Mouse (Mus musculus) heart, embryonic 11.5 days (tissue): Measurements from ENCODE around the gene Tbc1d22b. TPM values are rescaled to one million over a fixed set of nuclear protein-coding genes. Genes with fewer than 3 reads are reported as not detected.
"Not testable (repeated sequence)": the region's sequence is repeated elsewhere in the genome, so short reads cannot be mapped to it uniquely, and the experiment has no call there.

Source experiments
- ATAC-seq: fragments of 200-750 bp; cut with Nextera tagmentation; replicated peaks from 2 replicates; pipeline ENCODE4 v1.8.0; 2017; ENCODE audit warnings: moderate library complexity; ENCODE audit not compliant: insufficient number of reproducible peaks, low FRiP score, low TSS enrichment
- H3K27ac ChIP-seq: fragments of 300-500 bp; sonication (generic); 2 replicates; pipeline ENCODE4 v1.5.1; 2014; ENCODE audit warnings: mild to moderate bottlenecking, low read depth, low read length
- H3K27me3 ChIP-seq: fragments of 300-500 bp; sonication (generic); 2 replicates; pipeline ENCODE4 v1.6.1; 2014; ENCODE audit warnings: mild to moderate bottlenecking, low read length, mixed read lengths; ENCODE audit not compliant: control insufficient read depth, insufficient read depth
- H3K36me3 ChIP-seq: fragments of 300-500 bp; sonication (generic); 2 replicates; pipeline ENCODE4 v1.6.1; 2014; ENCODE audit warnings: mild to moderate bottlenecking, low read length, moderate library complexity, mixed read lengths; ENCODE audit not compliant: control insufficient read depth, insufficient read depth
- H3K4me1 ChIP-seq: fragments of 300-500 bp; sonication (generic); 2 replicates; pipeline ENCODE4 v1.6.1; 2014; ENCODE audit warnings: low read length; ENCODE audit not compliant: control insufficient read depth, insufficient read depth
- H3K4me2 ChIP-seq: fragments of 300-500 bp; sonication (generic); 2 replicates; pipeline ENCODE4 v1.6.1; 2014; ENCODE audit warnings: mild to moderate bottlenecking, moderate library complexity
- H3K4me3 ChIP-seq: fragments of 300-500 bp; sonication (generic); 2 replicates; pipeline ENCODE4 v1.5.1; 2014; ENCODE audit warnings: low read depth, low read length
- H3K9ac ChIP-seq: fragments of 300-500 bp; sonication (generic); 2 replicates; pipeline ENCODE4 v1.6.1; 2014; ENCODE audit warnings: mild to moderate bottlenecking, low read depth, low read length, moderate library complexity
- H3K9me3 ChIP-seq: fragments of 300-500 bp; sonication (generic); replicated peaks from 2 replicates; pipeline ENCODE4 v1.6.1; 2016; ENCODE audit warnings: low read length; ENCODE audit not compliant: control insufficient read depth
- WGBS: fragments of 180-500 bp; shearing (Covaris S2); extraction: QIAGEN DNeasy Blood & Tissue Kit; methylation state at CpG from one replicate; pipeline ENCODE4 v1.1.7; 2014; ENCODE audit not compliant: insufficient replicate concordance; 5-methylcytosine and 5-hydroxymethylcytosine counted together
- polyA plus RNA-seq: library from polyadenylated mRNA; unstranded; fragments of >200 nt; fragmentation: Nextera tagmentation; extraction: Ambion mirVana; gene quantifications from 2 replicates; pipeline ENCODE4 v1.2.1, GENCODE M21; 2014

Gene Tbc1d22b
- polyA plus RNA-seq, 1 experiment from 2014 or later = 10.0 TPM

DNA sequence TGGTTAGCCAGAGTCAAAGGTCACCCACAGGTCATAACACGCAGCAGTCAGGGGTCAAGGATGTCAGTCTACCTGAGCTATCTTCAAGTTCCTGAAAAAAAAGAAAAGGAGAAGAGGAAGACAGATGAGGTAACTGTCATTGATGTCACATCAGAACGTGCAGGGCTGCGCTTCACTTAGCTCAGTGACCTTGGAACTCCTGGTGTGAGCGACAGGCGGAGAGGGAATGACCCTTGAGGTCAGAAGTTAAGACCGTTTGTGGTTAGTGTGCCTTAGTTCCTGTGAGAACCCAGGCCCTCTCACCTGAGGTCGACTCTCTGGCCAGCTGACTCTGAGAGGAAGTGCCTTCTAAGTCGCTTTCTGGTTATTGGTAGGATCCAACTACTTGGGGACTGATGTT lies 38.9 kb upstream of the Tbc1d22b start:
- 0 out of 2 replicates have a peak overlapping the region, but pooled peaks have one; percentile 22 for H3K27ac ChIP-seq
- H3K4me1 ChIP-seq = no peaks in the 10 kb centered on the region; the same call in 1 of the 2 replicates
- ATAC-seq = no peak
- H3K4me2 ChIP-seq = no peak overlapping the region
- H3K36me3 ChIP-seq = no peaks in the 10 kb centered on the region
- no peak overlapping the region for H3K9ac ChIP-seq
- no peaks in the 10 kb centered on the region for H3K27me3 ChIP-seq
- H3K9me3 ChIP-seq = no peaks in the 10 kb centered on the region
- no peak overlapping the region for H3K4me3 ChIP-seq
- WGBS = 59% methylated on average over 8 of the region's 8 CpGs

DNA sequence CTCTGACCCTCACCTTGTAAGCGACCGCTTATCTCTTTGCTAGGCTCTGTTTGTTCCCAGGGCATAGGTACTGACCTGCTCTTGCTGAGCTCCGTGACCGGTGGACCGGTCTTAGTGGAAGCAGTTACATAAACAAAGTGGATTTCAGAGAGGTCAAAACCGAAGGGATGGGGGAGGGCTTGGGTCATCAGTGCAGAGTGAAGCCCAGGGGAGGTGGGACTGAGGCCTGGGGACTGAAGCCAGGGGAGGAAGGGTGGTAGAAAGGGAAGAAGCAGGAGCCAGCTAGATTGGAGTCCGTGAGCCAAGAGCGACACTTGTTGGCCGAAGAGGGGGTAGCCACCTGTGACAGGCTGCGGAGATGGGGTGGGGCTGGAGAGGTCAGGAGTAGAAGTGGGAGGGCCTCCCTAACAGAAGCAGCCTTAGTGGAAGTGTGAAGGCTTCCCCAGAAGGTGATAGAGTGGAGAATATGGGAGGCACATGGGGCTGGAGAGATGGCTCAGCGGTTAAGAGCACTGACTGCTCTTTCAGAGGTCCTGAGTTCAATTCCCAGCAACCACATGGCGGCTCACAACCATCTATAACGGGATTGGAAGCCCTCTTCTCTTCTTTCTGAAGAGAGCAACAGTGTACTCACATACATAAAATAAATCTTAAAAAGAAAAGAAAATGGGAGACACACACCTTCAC lies 36.4 kb upstream of the Tbc1d22b start:
- H3K9ac ChIP-seq = 0 out of 2 replicates have a peak overlapping the region, but pooled peaks have one; percentile 11
- no peaks in the 10 kb centered on the region for H3K27me3 ChIP-seq
- no peaks in the 10 kb centered on the region; the same call in 1 of the 2 replicates for H3K4me1 ChIP-seq
- H3K9me3 ChIP-seq = no peaks in the 10 kb centered on the region
- peak; percentile 73; the same call in 1 of the 2 replicates for ATAC-seq
- H3K4me2 ChIP-seq = no peak overlapping the region
- WGBS = 26% methylated on average over 13 of the region's 13 CpGs
- no peak overlapping the region for H3K27ac ChIP-seq
- no peaks in the 10 kb centered on the region for H3K36me3 ChIP-seq
- H3K4me3 ChIP-seq = no peak overlapping the region

DNA sequence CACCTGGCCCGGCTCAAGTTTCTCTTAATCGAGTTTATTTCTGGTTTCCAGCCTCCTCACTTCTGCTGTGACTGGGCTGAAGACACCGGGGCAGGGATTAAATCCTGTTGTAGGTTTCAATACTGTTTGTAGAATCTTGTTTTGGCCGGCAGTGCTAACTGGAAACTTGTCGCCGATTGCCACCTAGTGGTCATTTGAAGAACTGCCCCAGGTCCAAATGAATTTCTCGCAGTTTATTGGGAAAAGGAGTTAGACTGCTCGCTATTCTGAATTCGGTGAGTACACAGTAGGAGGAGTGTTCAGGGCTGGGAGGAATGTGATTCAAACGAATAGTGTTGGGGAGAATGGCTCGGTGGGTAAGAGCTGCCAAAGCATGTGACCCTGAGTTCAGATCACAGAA lies 35.1 kb upstream of the Tbc1d22b start:
- H3K36me3 ChIP-seq = no peaks in the 10 kb centered on the region
- H3K27ac ChIP-seq = no peak overlapping the region

DNA sequence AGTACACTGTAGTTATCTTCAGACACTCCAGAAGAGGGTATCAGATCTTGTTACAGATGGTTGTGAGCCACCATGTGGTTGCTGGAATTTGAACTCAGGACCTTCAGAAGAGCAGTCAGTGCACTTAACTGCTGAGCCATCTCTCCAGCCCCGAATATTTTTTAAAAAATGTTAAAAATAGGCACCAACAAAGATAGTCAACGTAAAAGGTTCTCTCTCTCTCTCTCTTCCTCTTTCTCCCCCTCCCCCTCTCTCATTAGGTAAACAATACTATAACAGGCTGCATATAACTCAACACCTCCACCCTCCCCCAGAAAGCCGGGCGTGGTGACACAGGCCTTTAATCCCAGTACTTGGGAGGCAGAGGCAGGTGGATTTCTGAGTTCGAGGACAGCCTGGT lies 30.9 kb upstream of the Tbc1d22b start:
- H3K27ac ChIP-seq, H3K9ac ChIP-seq, H3K9me3 ChIP-seq, H3K4me3 ChIP-seq, ATAC-seq, H3K4me2 ChIP-seq, H3K27me3 ChIP-seq, H3K4me1 ChIP-seq, H3K36me3 ChIP-seq: not testable (repeated sequence)
- WGBS = 85% methylated on average over 5 of the region's 5 CpGs

More for the DNA sequence above, 35.1 kb upstream of the Tbc1d22b start:
- no peak for ATAC-seq
- no peak overlapping the region for H3K9ac ChIP-seq
- 4% methylated on average over 11 of the region's 11 CpGs for WGBS
- H3K27me3 ChIP-seq = no peaks in the 10 kb centered on the region
- no peak overlapping the region for H3K4me2 ChIP-seq
- H3K4me1 ChIP-seq = no peaks in the 10 kb centered on the region
- no peak overlapping the region for H3K4me3 ChIP-seq
- no peaks in the 10 kb centered on the region for H3K9me3 ChIP-seq

DNA sequence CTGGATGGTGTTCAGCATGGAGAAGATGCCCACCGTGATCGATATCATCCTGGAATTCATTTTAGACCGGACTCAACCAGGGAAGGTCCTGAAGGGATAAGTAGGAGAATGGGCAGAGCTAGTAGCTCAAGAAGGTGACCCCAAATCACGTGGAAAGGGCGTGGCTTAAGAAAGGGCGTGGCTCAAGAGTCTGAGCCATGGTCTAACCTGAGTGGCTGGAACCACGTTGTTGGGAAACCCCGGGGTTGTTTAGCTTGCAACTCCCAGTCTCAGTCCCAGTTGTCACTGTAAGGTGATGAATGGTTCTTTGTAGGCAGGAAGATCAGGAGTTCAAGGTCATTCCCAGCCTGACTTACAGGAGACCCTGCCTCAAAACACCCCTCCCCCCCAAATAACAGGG lies 29.9 kb upstream of the Tbc1d22b start:
- H3K4me1 ChIP-seq = no peaks in the 10 kb centered on the region
- H3K9me3 ChIP-seq = no peaks in the 10 kb centered on the region
- ATAC-seq = 0 out of 2 replicates have a peak, but pooled peaks have one; percentile 18
- H3K9ac ChIP-seq = no peak overlapping the region
- WGBS = 66% methylated on average over 8 of the region's 8 CpGs
- H3K27ac ChIP-seq = no peak overlapping the region
- no peak overlapping the region for H3K4me3 ChIP-seq
- H3K27me3 ChIP-seq = no peaks in the 10 kb centered on the region
- no peak overlapping the region for H3K4me2 ChIP-seq
- H3K36me3 ChIP-seq = no peaks in the 10 kb centered on the region

DNA sequence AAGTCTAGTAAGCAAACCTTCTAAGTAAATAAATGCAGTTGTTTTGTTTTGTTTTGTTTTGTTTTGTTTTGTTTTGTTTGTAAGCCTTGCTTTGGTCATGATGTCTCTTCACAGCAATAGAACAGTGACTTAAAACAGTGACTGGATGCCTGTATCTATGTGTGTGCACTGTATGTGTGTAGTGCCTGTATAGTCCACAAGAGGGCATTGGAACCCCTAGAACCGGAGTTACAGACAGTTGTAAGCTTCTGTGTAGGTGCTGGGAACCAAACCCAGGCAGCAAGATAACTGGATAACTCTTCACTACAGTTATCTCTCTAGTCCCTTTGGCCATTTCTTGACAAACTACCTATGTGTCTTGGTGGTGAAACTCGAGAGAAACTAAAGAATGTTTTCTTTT lies 24.0 kb upstream of the Tbc1d22b start:
- Histone ChIP-seq H3K27me3 (no peaks in the 10 kb centered on the region), H3K9ac (no peak overlapping the region), H3K9me3 (no peaks in the 10 kb centered on the region), H3K27ac (no peak overlapping the region), H3K4me3 (no peak overlapping the region), H3K4me1 (no peaks in the 10 kb centered on the region), H3K36me3 (no peaks in the 10 kb centered on the region), H3K4me2 (no peak overlapping the region)
- ATAC-seq = no peak
- WGBS = 68% methylated on average over 2 of the region's 2 CpGs

DNA sequence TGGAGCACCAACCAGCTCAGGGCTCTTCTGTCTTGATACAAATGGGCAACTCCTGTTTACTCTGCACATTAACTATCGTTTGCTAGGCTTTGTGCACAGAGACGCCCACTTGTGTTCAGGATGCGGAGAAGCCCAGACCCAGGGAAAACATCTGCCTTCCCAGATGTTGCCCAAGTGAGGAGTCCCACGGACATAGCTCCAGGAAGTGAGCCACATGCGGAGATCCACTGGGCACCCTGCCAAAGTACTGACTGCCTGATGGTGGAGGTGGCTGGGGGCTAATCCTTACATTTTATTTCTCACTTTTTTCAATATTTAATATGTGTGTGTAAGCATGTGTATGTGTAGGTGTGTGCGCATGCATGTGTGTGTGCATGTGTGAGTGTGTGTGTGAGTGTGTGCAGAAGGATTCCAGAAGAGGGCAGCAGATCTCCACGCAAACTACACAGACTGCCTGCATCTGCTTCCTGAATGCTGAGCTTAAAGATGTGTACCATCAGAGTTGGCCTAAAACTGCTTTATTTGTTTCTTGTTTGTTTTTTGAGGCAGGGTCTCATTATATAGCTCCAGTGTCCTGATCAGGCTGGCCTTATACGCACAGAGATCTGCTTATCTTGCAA lies 20.9 kb upstream of the Tbc1d22b start:
- Histone ChIP-seq H3K9ac (no peak overlapping the region), H3K4me1 (no peaks in the 10 kb centered on the region), H3K9me3 (no peaks in the 10 kb centered on the region), H3K27ac (no peak overlapping the region), H3K4me3 (no peak overlapping the region), H3K27me3 (no peaks in the 10 kb centered on the region), H3K36me3 (no peaks in the 10 kb centered on the region), H3K4me2 (no peak overlapping the region)
- no peak for ATAC-seq
- 84% methylated on average over 8 of the region's 8 CpGs for WGBS

DNA sequence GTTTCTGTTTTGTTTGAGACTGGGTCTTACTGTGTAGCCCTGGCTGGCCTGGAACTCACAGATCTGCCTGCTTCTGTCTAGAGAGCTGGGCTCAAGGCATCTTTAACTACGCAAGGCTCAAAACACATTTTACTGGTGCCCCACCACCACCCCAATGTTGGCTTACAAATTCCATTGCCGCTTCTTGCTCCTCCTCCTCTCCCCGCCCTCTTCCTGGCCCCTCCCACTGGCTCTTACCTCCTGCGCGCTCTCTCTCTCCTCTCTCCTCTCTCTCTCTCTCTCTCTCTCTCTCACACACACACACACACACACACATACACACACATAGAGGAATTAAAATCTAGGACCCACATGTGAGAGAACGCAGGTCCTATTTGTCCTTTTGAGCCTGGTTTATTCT lies 19.1 kb upstream of the Tbc1d22b start:
- Histone ChIP-seq H3K36me3 (no peaks in the 10 kb centered on the region), H3K27ac (no peak overlapping the region), H3K4me3 (no peak overlapping the region), H3K9me3 (0 out of 2 replicates have a peak, but pooled peaks cover under 1% of the 10 kb centered on the region), H3K4me2 (no peak overlapping the region), H3K27me3 (no peaks in the 10 kb centered on the region), H3K9ac (no peak overlapping the region), H3K4me1 (no peaks in the 10 kb centered on the region)
- 72% methylated on average over 6 of the region's 6 CpGs for WGBS
- ATAC-seq = no peak

DNA sequence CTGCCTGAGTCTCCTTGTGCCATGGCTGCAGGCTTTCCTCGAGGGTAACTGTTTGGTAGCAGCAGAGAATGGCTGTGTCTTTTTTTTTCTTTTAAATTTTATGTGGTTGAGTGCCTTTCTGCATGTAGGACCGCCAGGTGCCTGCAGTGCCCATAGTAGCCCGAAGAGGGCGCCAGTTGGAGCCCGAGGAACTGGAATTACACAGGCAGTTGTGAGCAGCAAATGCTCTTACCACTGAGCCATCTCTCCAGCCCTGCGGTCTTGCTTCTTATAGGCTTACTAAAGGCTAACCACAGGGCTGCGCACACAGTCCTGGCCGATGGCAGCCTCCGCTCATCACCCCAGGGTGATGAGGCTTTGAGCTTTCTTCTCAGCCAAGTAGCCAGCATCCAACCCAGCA lies 18.3 kb upstream of the Tbc1d22b start:
- Histone ChIP-seq H3K9ac (no peak overlapping the region), H3K9me3 (0 out of 2 replicates have a peak, but pooled peaks cover 3% of the 10 kb centered on the region), H3K4me2 (no peak overlapping the region), H3K36me3 (no peaks in the 10 kb centered on the region), H3K27ac (no peak overlapping the region), H3K27me3 (no peaks in the 10 kb centered on the region), H3K4me1 (no peaks in the 10 kb centered on the region), H3K4me3 (no peak overlapping the region)
- no peak for ATAC-seq
- WGBS = 68% methylated on average over 9 of the region's 9 CpGs
